Mouse (Mus musculus) lung, adult 2 months (tissue): Measurements from ENCODE around the gene Gm10190. TPM values are rescaled to one million over a fixed set of nuclear protein-coding genes. Genes with fewer than 3 reads are reported as not detected.
A peak's percentile ranks its signal among the peaks of the same experiment; 100 is the strongest.

Experiments
- DNase-seq: peaks from one replicate; pipeline ENCODE4 v3.0.0; 2022
- H3K4me1 ChIP-seq: fragments of 200-500 bp; 2 replicates; pipeline ENCODE4 v1.6.1; 2011; ENCODE audit warnings: low read length; ENCODE audit not compliant: control insufficient read depth, insufficient read depth
- H3K4me3 ChIP-seq: fragments of 200-500 bp; replicated peaks from 2 replicates; pipeline ENCODE3; 2011; ENCODE audit warnings: low read depth, mild to moderate bottlenecking, control low read depth, low read length; ENCODE audit errors: extremely low read depth
- CTCF ChIP-seq: fragments of 200-500 bp; IDR thresholded peaks from 2 replicates; pipeline ENCODE4 v1.5.1; 2011; ENCODE audit warnings: mild to moderate bottlenecking, low read length, control low read depth; ENCODE audit not compliant: insufficient read depth
- POLR2A ChIP-seq: fragments of 200-500 bp; IDR thresholded peaks from 2 replicates; pipeline ENCODE4 v1.6.1; 2011; ENCODE audit warnings: low read depth, mild to moderate bottlenecking, control low read depth, low read length, borderline replicate concordance; ENCODE audit errors: extremely low read depth
- WGBS: fragments of 180-500 bp; shearing (Covaris S2); methylation state at CpG from one replicate; pipeline ENCODE4 v1.1.7; 2018; 5-methylcytosine and 5-hydroxymethylcytosine counted together
- polyA plus RNA-seq: library from polyadenylated mRNA; depleted of rRNA; stranded (reverse); fragments of >200 nt; gene quantifications from 2 replicates; pipeline ENCODE4 v1.2.3, GENCODE M21; 2012; rRNA removed

Gene Gm10190
- polyA plus RNA-seq, 1 experiment = not detected

- no peaks in the 10 kb centered on the region; the same call in 1 of the 2 replicates for H3K4me1 ChIP-seq
- no peak overlapping the region for H3K4me3 ChIP-seq
- DNase-seq = no peak
- WGBS = 73% methylated on average over 9 of the region's 9 CpGs
- TF ChIP-seq POLR2A (no peak), CTCF (no peak)
These were observed 4.7 kb downstream of the Gm10190 start for GRCm38 (mm10) chr17:80368606-80369005.

DNA sequence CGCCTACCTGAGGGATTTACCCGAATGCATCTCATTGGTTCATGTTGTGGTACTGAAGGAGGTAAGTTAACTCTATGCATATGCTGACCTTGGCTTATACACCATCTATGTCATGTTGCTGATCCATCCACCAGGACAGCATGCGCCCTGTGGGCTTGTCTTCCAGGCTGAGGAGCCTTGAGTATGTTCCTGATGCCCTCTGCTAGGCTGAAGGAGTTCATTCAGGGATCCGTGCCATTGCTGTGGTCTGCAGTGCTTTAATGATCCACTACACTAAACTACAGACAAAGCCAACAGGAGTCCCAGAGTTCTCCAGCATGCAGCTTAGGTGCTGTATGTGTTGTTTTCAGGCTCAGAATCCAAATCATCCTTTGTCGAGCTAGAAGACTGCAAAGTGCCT lies 6.1 kb downstream of the Gm10190 start:
- no peaks in the 10 kb centered on the region for H3K4me1 ChIP-seq
- DNase-seq = no peak
- WGBS = 91% methylated on average over 5 of the region's 5 CpGs
- H3K4me3 ChIP-seq = no peak overlapping the region
- TF ChIP-seq CTCF (no peak), POLR2A (no peak)

DNA sequence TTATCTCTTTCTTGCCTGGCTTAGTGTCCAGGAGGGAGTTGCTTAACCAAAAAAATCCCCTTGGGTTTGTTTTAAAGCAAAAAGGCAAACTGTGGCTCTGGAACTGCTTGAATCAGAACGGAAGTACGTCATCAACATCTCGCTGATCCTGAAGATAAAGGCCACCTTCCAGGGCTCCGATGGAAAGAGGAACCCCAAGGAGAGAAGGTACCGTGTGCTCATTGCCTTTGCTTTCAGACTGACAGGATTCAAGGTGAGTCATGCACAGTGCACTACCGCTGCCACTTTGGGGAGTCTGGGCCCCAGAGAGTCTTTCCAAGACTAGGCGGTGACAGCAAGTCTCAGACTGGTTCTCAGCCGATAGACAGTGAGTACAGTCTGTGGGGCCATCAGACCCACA lies 13.1 kb downstream of the Gm10190 start:
- no peak for TF ChIP-seq CTCF
- TF ChIP-seq POLR2A = no peak
- no peak overlapping the region for H3K4me3 ChIP-seq
- 79% methylated on average over 8 of the region's 8 CpGs for WGBS
- no peaks in the 10 kb centered on the region for H3K4me1 ChIP-seq
- DNase-seq = no peak

DNA sequence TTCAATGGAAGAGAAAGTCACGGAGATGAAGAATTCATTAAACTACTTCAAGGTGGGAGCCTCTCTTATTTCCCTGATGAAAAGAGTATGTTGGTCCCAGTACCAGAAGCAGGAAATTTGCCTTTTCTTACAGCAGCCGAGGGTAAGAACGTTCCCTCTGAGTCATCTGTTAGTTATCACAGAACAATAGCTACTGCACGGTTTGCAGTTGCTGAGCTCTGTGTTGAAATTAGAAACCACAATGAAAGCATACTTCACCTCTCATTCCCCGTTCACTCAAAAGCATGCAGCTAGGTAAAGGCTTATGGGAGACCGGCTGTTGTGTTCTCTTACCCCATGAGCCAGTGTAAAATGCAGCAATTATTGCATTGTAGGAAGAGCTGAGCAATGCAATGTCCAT lies 26.1 kb downstream of the Gm10190 start:
- no peak for DNase-seq
- TF ChIP-seq CTCF (no peak), POLR2A (no peak)
- no peak overlapping the region for H3K4me3 ChIP-seq
- H3K4me1 ChIP-seq = no peaks in the 10 kb centered on the region
- WGBS = 41% methylated on average over 6 of the region's 6 CpGs

GRCm38 (mm10) chr17:80346591-80347125 lies 26.7 kb downstream of the Gm10190 start:
- TF ChIP-seq POLR2A = no peak
- no peak for TF ChIP-seq CTCF
- 60% methylated on average over 11 of the region's 11 CpGs for WGBS
- no peak for DNase-seq
- H3K4me3 ChIP-seq = no peak overlapping the region
- no peaks in the 10 kb centered on the region for H3K4me1 ChIP-seq

- DNase-seq = no peak
- Histone ChIP-seq H3K4me1 (no peaks in the 10 kb centered on the region), H3K4me3 (no peak overlapping the region)
- 79% methylated on average over 4 of the region's 4 CpGs for WGBS
- TF ChIP-seq POLR2A = no peak
- TF ChIP-seq CTCF = peak; percentile 37; the same call in 1 of the 2 replicates
These were observed 28.1 kb downstream of the Gm10190 start for GRCm38 (mm10) chr17:80345277-80345676.

- no peak for DNase-seq
- Histone ChIP-seq H3K4me3 (no peak overlapping the region), H3K4me1 (no peaks in the 10 kb centered on the region)
- 0 out of 2 replicates have a peak, but pooled peaks have one; percentile 25 for TF ChIP-seq CTCF
- no peak for TF ChIP-seq POLR2A
- 60% methylated on average over 2 of the region's 2 CpGs for WGBS
These were observed 41.0 kb downstream of the Gm10190 start for GRCm38 (mm10) chr17:80332386-80332785.

DNA sequence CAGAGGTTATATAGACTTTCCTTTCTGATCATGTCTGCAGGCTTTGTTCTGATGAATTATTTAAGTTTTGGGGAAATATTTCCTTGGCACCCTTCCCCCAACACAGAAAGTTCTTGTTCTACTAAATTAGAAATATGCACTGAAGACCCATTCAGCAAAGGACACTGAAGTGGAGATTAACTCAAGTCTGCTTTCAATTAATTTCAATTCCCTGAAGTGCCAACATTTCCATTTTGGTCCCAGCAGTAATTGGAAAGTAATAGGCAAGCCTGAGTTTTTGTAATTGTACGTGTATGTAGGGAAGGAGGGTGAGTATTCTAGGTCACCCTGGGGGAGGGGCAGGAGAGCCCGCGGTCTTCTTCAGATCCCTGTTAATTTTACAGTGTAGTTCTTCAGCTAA lies 46.9 kb downstream of the Gm10190 start:
- WGBS = 89% methylated on average over 3 of the region's 3 CpGs
- Histone ChIP-seq H3K4me3 (no peak overlapping the region), H3K4me1 (no peaks in the 10 kb centered on the region)
- DNase-seq = no peak
- no peak for TF ChIP-seq CTCF
- no peak for TF ChIP-seq POLR2A

- H3K4me3 ChIP-seq = no peak overlapping the region
- DNase-seq = no peak
- no peaks in the 10 kb centered on the region for H3K4me1 ChIP-seq
- WGBS = 75% methylated on average over 4 of the region's 5 CpGs
- TF ChIP-seq CTCF = no peak
- no peak for TF ChIP-seq POLR2A
These were observed 47.9 kb downstream of the Gm10190 start for GRCm38 (mm10) chr17:80325456-80325855.

GRCm38 (mm10) chr17:80324521-80324920 lies 48.8 kb downstream of the Gm10190 start:
- Histone ChIP-seq H3K4me3 (no peak overlapping the region), H3K4me1 (no peaks in the 10 kb centered on the region)
- WGBS = 82% methylated on average over 7 of the region's 7 CpGs
- TF ChIP-seq CTCF (no peak), POLR2A (no peak)
- no peak for DNase-seq

GRCm38 (mm10) chr17:80323658-80324057 lies 49.7 kb downstream of the Gm10190 start:
- WGBS = 45% methylated on average over 8 of the region's 8 CpGs
- Histone ChIP-seq H3K4me3 (no peak overlapping the region), H3K4me1 (no peaks in the 10 kb centered on the region)
- TF ChIP-seq POLR2A = no peak
- TF ChIP-seq CTCF = no peak
- DNase-seq = no peak

Other genes starting within 250 kb of the Gm10190 start
- 3.8 and 7.6 TPM in 2 replicates for gene Galm, start 246.1 kb downstream of the Gm10190 start, polyA plus RNA-seq
- 31.5 and 46.7 TPM in 2 replicates for gene Srsf7, start 166.2 kb downstream of the Gm10190 start, polyA plus RNA-seq
- 0.06 TPM in 1 of 2 replicates, not detected in the other for gene Ttc39d, start 166.1 kb downstream of the Gm10190 start, polyA plus RNA-seq
- gene Gemin6, start 149.1 kb downstream of the Gm10190 start, polyA plus RNA-seq = 0.79 and 1.6 TPM in 2 replicates
- 4.2 and 7.5 TPM in 2 replicates for gene Morn2, start 83.3 kb downstream of the Gm10190 start, polyA plus RNA-seq
- gene Dhx57, start 83.1 kb downstream of the Gm10190 start, polyA plus RNA-seq = 7.7 and 10.2 TPM in 2 replicates
- 0.21 and 0.40 TPM in 2 replicates for gene Arhgef33, start 66.1 kb downstream of the Gm10190 start, polyA plus RNA-seq
- gene Sos1, start 106.9 kb upstream of the Gm10190 start, polyA plus RNA-seq = 2.5 and 2.9 TPM in 2 replicates
- 1.7 and 2.4 TPM in 2 replicates for gene Cdkl4, start 204.3 kb upstream of the Gm10190 start, polyA plus RNA-seq